Mouse (Mus musculus) hindlimb bud, embryonic 11.5 days (tissue): ENCODE measurements at regions not wholly inside any gene's neighbourhood (a gene's known extent, or its start where the extent isn't known, plus 50 kb on each side); places are given as distances from the start of the nearest gene placed in this dataset.

Experiments
- DNase-seq: peaks from one replicate; pipeline ENCODE4 v3.0.0-alpha.2; 2012; ENCODE audit warnings: low read depth, low spot score; ENCODE audit errors: extremely low spot score

- DNase-seq = no peak
Measured at GRCm38 (mm10) chr9:100266528-100267387, 219.8 kb downstream of the Il20rb start.

DNA sequence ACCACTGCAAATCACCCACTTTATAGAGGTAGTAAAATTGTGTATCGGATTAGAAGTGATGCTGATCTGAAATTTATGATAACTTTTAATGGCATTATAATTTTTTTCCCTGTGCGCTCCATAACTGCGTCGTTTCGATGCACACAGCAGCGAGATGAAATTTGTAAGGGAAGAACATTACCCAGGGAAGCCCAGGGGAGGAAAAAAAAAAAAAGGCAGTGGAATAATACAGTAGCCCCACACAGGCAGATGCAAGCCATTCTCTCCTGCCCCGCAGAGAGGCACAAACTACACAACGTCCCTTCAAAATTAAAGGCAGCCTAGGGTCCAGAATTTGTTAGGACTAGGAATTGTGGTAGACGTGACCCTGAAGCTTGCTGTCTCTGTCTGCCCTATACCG, 234.2 kb downstream of the Il20rb start:
- DNase-seq = no peak
